Mouse (Mus musculus) lung, embryonic 15.5 days (tissue): ENCODE measurements at regions not wholly inside any gene's neighbourhood (a gene's known extent, or its start where the extent isn't known, plus 50 kb on each side); places are given as distances from the start of the nearest gene placed in this dataset.

ENCODE experiments used
- ATAC-seq: fragments of 200-750 bp; cut with Nextera tagmentation; 2 replicates; pipeline ENCODE4 v1.8.0; 2017; ENCODE audit warnings: moderate number of reproducible peaks, borderline replicate concordance; ENCODE audit not compliant: low FRiP score, low TSS enrichment; ENCODE audit errors: extremely low read depth
- H3K27ac ChIP-seq: fragments of 300-500 bp; sonication (generic); 2 replicates; pipeline ENCODE4 v1.5.1; 2015; ENCODE audit warnings: moderate library complexity, mild to moderate bottlenecking, inconsistent platforms
- H3K27me3 ChIP-seq: fragments of 300-500 bp; sonication (generic); 2 replicates; pipeline ENCODE4 v1.6.1; 2015; ENCODE audit warnings: inconsistent platforms
- H3K36me3 ChIP-seq: fragments of 300-500 bp; sonication (generic); 2 replicates; pipeline ENCODE4 v1.6.1; 2015; ENCODE audit warnings: inconsistent platforms
- H3K4me1 ChIP-seq: fragments of 300-500 bp; sonication (generic); 2 replicates; pipeline ENCODE4 v1.6.1; 2015; ENCODE audit warnings: inconsistent platforms
- H3K4me2 ChIP-seq: fragments of 300-500 bp; sonication (generic); 2 replicates; pipeline ENCODE4 v1.6.1; 2015; ENCODE audit warnings: inconsistent platforms, mild to moderate bottlenecking, moderate library complexity
- H3K4me3 ChIP-seq: fragments of 300-500 bp; sonication (generic); 2 replicates; pipeline ENCODE4 v1.5.1; 2015; ENCODE audit warnings: mild to moderate bottlenecking, inconsistent platforms
- H3K9ac ChIP-seq: fragments of 300-500 bp; sonication (generic); 2 replicates; pipeline ENCODE4 v1.6.1; 2015; ENCODE audit warnings: inconsistent platforms
- H3K9me3 ChIP-seq: fragments of 300-500 bp; sonication (generic); 2 replicates; pipeline ENCODE4 v1.6.1; 2016; ENCODE audit warnings: inconsistent platforms
- WGBS: fragments of 180-500 bp; shearing (Covaris S2); methylation state at CpG from one replicate; pipeline ENCODE4 v1.1.7; 2015; 5-methylcytosine and 5-hydroxymethylcytosine counted together

DNA sequence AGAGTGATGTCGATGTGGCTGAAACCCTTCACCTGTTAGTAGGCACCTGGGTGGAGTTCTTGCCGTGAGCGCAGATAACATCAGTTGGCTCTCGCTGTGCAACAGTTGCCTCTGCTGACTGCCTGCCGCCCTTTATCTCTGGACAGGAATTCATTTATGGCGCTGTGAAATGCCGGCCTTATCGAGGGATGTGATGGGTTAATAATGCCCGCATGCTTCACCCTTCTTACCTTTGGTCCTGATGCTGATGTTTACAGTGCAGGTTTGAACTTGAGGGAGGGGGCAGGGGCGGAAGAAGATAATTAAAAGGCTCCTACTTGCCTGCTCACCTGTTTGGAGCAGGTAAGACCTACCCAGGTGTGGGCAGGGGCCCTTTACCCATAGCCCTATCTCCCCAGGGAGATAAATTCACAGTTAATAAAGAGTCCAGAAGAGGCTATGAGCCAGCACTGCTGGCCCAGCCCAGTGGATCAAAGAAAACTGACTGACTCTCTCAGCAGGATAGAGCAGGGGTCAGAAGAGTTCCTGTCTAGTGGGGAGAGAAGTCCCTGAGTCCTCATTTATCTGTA lies 509.4 kb downstream of the Med13l start:
- Histone ChIP-seq H3K9me3 (no peaks in the 10 kb centered on the region), H3K27me3 (no peaks in the 10 kb centered on the region), H3K4me1 (no peaks in the 10 kb centered on the region), H3K4me2 (no peak overlapping the region), H3K36me3 (no peaks in the 10 kb centered on the region), H3K27ac (no peak overlapping the region), H3K9ac (no peak overlapping the region), H3K4me3 (no peak overlapping the region)
- 52% methylated on average over 10 of the region's 10 CpGs for WGBS
- ATAC-seq = no peak

DNA sequence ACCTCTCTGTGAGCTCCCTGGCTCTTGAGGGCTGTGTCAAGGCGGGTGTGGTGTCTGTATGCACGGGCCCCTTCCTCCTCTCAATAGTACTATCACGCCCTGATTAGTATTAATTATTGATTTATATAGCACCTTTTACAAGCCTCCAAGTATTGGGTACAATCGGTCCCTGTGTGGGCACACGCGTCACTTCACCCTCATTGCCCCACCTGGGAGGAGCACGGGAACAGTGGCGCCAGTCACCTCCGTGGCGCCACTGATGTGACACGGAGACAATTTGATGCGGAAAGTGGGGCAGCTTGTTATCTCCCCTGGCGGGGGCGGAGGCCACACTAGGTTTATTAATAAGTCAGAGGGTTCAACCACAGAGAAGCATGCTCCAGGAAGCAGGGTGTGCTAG lies 512.2 kb downstream of the Med13l start:
- Histone ChIP-seq H3K27ac (no peak overlapping the region), H3K4me2 (no peak overlapping the region), H3K9ac (no peak overlapping the region), H3K4me1 (no peaks in the 10 kb centered on the region), H3K27me3 (no peaks in the 10 kb centered on the region), H3K36me3 (no peaks in the 10 kb centered on the region), H3K4me3 (no peak overlapping the region), H3K9me3 (no peaks in the 10 kb centered on the region)
- WGBS = 89% methylated on average over 14 of the region's 14 CpGs
- ATAC-seq = no peak

- ATAC-seq = no peak
- Histone ChIP-seq H3K9me3 (no peaks in the 10 kb centered on the region), H3K4me2 (no peak overlapping the region), H3K36me3 (no peaks in the 10 kb centered on the region), H3K4me1 (peaks cover 12% of the 10 kb centered on the region; the same call in 1 of the 2 replicates), H3K9ac (no peak overlapping the region), H3K4me3 (no peak overlapping the region), H3K27ac (no peak overlapping the region), H3K27me3 (peaks cover 8% of the 10 kb centered on the region)
- WGBS = 84% methylated on average over 5 of the region's 5 CpGs
Observed at GRCm38 (mm10) chr5:119080747-119081146, 520.3 kb downstream of the Med13l start.

- Histone ChIP-seq H3K9me3 (no peaks in the 10 kb centered on the region), H3K4me2 (peak overlapping the region; percentile 35), H3K4me3 (no peak overlapping the region), H3K4me1 (peaks cover 29% of the 10 kb centered on the region), H3K9ac (no peak overlapping the region), H3K27ac (no peak overlapping the region), H3K27me3 (peaks cover 26% of the 10 kb centered on the region), H3K36me3 (no peaks in the 10 kb centered on the region)
- WGBS = 18% methylated on average over 15 of the region's 15 CpGs
- ATAC-seq = no peak
Observed at GRCm38 (mm10) chr5:119082895-119083294, 522.4 kb downstream of the Med13l start.

- WGBS = 5% methylated on average over 17 of the region's 17 CpGs
- H3K36me3 ChIP-seq = no peaks in the 10 kb centered on the region
- no peak for ATAC-seq
- H3K9me3 ChIP-seq = no peaks in the 10 kb centered on the region
- H3K4me1 ChIP-seq = 0 out of 2 replicates have a peak, but pooled peaks cover 3% of the 10 kb centered on the region
- H3K4me2 ChIP-seq = peak overlapping the region; percentile 55
- peak overlapping the region; percentile 29 for H3K4me3 ChIP-seq
- 0 out of 2 replicates have a peak, but pooled peaks cover 3% of the 10 kb centered on the region for H3K27me3 ChIP-seq
- no peak overlapping the region for H3K27ac ChIP-seq
- H3K9ac ChIP-seq = no peak overlapping the region
Observed at GRCm38 (mm10) chr5:119097576-119098193, 537.2 kb downstream of the Med13l start.

DNA sequence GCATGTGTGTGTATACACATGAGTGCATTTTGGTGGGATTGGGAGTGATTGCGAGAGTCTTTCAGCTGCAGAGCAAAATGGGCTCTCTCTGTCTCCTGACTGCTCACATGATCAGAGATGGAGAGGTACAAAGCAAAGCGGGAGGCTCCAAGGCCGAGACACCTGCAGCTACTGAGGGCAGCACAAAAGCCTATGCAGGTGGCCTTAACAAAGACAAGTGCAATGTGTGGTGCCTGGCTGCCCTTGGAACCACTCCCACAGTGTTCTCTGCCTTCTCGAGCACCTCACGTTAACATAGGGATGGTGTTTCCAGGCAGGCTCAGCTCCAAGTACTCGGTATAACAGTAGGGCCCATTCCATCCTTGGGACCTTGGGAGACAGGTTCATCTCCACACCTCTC lies 539.3 kb downstream of the Med13l start:
- no peak overlapping the region for H3K9ac ChIP-seq
- WGBS = 68% methylated on average over 6 of the region's 6 CpGs

DNA sequence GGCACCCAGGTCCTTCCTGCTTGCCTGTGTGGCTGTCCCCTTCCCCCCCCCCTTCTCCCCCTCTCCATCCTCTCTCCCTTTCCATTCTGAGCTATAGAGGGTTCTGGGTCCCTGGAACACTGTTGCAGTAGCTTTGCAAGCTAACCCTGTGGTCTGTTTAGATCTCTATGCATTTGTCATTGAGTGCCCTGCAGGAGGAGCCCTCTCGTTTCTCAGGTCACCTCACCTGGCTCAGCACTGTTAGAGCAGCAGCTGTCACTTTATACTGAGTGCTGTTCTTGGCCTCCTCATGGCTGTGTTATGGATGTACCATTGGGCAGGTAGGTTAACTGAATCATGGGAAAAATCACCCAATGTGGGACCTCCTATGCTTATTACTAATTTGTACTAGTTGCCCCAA lies 543.0 kb downstream of the Med13l start:
- no peaks in the 10 kb centered on the region for H3K9me3 ChIP-seq
- H3K36me3 ChIP-seq = no peaks in the 10 kb centered on the region
- H3K27me3 ChIP-seq = no peaks in the 10 kb centered on the region
- H3K4me3 ChIP-seq = no peak overlapping the region
- no peak overlapping the region for H3K4me2 ChIP-seq
- H3K9ac ChIP-seq = no peak overlapping the region
- ATAC-seq = no peak
- H3K4me1 ChIP-seq = no peaks in the 10 kb centered on the region
- WGBS = 43% methylated on average over 1 of the region's 1 CpGs
- H3K27ac ChIP-seq = no peak overlapping the region

More for the DNA sequence above, 539.3 kb downstream of the Med13l start:
- Histone ChIP-seq H3K4me3 (no peak overlapping the region), H3K36me3 (no peaks in the 10 kb centered on the region), H3K27me3 (0 out of 2 replicates have a peak, but pooled peaks cover 3% of the 10 kb centered on the region), H3K4me1 (0 out of 2 replicates have a peak, but pooled peaks cover 3% of the 10 kb centered on the region), H3K4me2 (no peak overlapping the region), H3K27ac (no peak overlapping the region), H3K9me3 (no peaks in the 10 kb centered on the region)
- ATAC-seq = no peak

GRCm38 (mm10) chr5:119107898-119108297 lies 547.4 kb downstream of the Med13l start:
- Histone ChIP-seq H3K4me1 (no peaks in the 10 kb centered on the region), H3K36me3 (no peaks in the 10 kb centered on the region), H3K27ac (no peak overlapping the region), H3K9me3 (no peaks in the 10 kb centered on the region), H3K27me3 (no peaks in the 10 kb centered on the region), H3K4me2 (no peak overlapping the region), H3K9ac (no peak overlapping the region), H3K4me3 (no peak overlapping the region)
- no peak for ATAC-seq
- 59% methylated on average over 4 of the region's 4 CpGs for WGBS

- no peaks in the 10 kb centered on the region for H3K4me1 ChIP-seq
- no peak overlapping the region for H3K9ac ChIP-seq
- H3K4me2 ChIP-seq = no peak overlapping the region
- ATAC-seq = no peak
- H3K27me3 ChIP-seq = no peaks in the 10 kb centered on the region
- H3K27ac ChIP-seq = no peak overlapping the region
- no peak overlapping the region for H3K4me3 ChIP-seq
- no peaks in the 10 kb centered on the region for H3K9me3 ChIP-seq
- WGBS = 67% methylated on average over 1 of the region's 1 CpGs
- no peaks in the 10 kb centered on the region for H3K36me3 ChIP-seq
Observed at GRCm38 (mm10) chr5:119109501-119109900, 549.0 kb downstream of the Med13l start.

DNA sequence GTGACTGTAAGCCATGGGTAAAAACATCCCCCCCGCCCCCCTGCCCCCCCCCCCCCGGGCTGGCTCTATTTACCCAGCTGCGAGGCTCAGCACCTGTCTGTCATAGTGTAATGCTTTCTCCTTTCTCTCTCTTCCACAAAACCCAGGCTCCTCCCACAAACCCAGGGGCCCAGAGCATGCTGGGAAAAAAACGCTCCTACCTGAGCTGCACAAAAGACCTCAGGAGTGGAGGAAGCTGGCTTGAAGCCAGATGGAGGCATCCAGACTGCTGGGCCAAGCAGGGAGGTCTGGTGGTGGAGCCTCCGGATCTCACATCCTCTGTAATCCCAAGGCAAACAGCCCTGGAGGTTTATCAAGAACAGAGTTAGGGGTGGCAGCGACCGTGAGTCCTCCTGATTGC lies 553.6 kb downstream of the Med13l start:
- H3K4me1 ChIP-seq = no peaks in the 10 kb centered on the region
- no peaks in the 10 kb centered on the region for H3K27me3 ChIP-seq
- H3K27ac ChIP-seq = no peak overlapping the region
- no peak overlapping the region for H3K4me2 ChIP-seq
- no peaks in the 10 kb centered on the region for H3K36me3 ChIP-seq
- 49% methylated on average over 6 of the region's 7 CpGs for WGBS
- no peak overlapping the region for H3K9ac ChIP-seq
- ATAC-seq = 0 out of 2 replicates have a peak, but pooled peaks have one; percentile 37
- H3K4me3 ChIP-seq = no peak overlapping the region
- H3K9me3 ChIP-seq = no peaks in the 10 kb centered on the region

DNA sequence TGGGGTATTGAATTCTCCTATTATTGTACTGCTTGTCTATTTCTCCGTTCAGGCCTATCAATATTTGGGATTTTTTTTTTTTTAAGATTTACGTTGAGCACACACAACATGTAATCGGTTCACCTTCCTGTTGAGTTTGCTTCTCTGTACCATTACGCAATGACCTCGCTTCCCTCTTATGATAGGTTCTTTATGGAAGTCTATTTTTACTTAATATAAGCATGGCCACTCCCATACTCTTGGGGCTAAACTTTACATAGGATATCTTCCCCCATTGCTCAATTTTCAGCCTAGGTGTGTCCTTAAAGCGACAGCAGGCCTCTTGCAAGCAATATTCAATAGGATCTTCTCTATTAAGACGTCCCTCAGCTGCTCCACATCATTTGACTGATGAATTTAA lies 544.7 kb upstream of the Tbx3 start:
- Histone ChIP-seq H3K27me3 (no peaks in the 10 kb centered on the region), H3K9ac (no peak overlapping the region), H3K4me2 (no peak overlapping the region), H3K4me3 (no peak overlapping the region), H3K27ac (no peak overlapping the region), H3K36me3 (no peaks in the 10 kb centered on the region), H3K4me1 (no peaks in the 10 kb centered on the region; the same call in 1 of the 2 replicates), H3K9me3 (no peaks in the 10 kb centered on the region)
- WGBS = 79% methylated on average over 7 of the region's 7 CpGs
- no peak for ATAC-seq

GRCm38 (mm10) chr5:119130176-119130575 lies 540.3 kb upstream of the Tbx3 start:
- peaks cover 9% of the 10 kb centered on the region; the same call in 1 of the 2 replicates for H3K4me1 ChIP-seq
- H3K36me3 ChIP-seq = no peaks in the 10 kb centered on the region
- 93% methylated on average over 7 of the region's 7 CpGs for WGBS
- H3K27me3 ChIP-seq = no peaks in the 10 kb centered on the region; the same call in 1 of the 2 replicates
- no peak overlapping the region for H3K4me2 ChIP-seq
- H3K9ac ChIP-seq = no peak overlapping the region
- no peak for ATAC-seq
- H3K9me3 ChIP-seq = no peaks in the 10 kb centered on the region
- no peak overlapping the region for H3K27ac ChIP-seq
- H3K4me3 ChIP-seq = no peak overlapping the region
